Mouse (Mus musculus): Measurements from ENCODE around the gene Tcl1b3. TPM values are rescaled to one million over a fixed set of nuclear protein-coding genes. Genes with fewer than 3 reads are reported as not detected.
"Not testable (repeated sequence)": the region's sequence is repeated elsewhere in the genome, so short reads cannot be mapped to it uniquely, and the experiment has no call there.

The Tcl1b3 gene
- total RNA-seq (2018; cell fraction: chromatin; rRNA removed): not detected
- not detected for total RNA-seq (2018; cell fraction: cytosol; rRNA removed)
- not detected for total RNA-seq (2018; cell fraction: nucleus; rRNA removed)
- not detected in 3 replicates for polyA plus RNA-seq (2018)

DNA sequence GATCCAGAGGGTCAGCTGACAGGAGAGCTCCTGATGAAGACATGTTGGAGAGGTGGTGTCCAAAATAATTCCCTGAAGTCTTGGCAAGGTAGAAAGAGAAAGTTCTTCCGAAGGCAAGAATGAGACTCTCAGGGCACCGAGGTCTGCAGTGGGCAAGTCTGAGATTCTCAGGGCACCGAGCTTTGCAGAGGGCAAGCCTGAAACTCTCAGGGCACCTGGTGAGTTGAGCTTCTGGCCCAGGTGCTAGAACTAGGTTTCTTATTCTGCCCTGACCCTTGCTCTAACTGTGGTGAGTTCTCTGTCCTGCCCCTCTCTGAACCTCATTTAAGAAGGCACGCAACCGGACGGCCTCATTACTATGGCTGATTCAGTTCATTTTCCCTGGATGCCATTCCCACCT, at the start of gene Tcl1b3:
Gene Tcl1b3 (plus strand): TSS at position 301 of the 400 bp plus-strand sequence.
- not testable (repeated sequence) for H3K27ac ChIP-seq; H3K36me3 ChIP-seq (ENCODE audit: inconsistent target); H3K4me3 ChIP-seq (ENCODE audit: inconsistent target); H3K79me2 ChIP-seq (ENCODE audit: inconsistent target)
- 96% methylated on average over 6 of the region's 6 CpGs for WGBS (ENCODE audit: missing documents)

GRCm38 (mm10) chr12:105143096-105143495, 47.7 kb upstream of the Tcl1b3 start:
- Histone ChIP-seq H3K79me2 (ENCODE audit: inconsistent target) (no peaks in the 10 kb centered on the region), H3K4me3 (ENCODE audit: inconsistent target) (no peak overlapping the region), H3K27ac (no peak overlapping the region), H3K36me3 (ENCODE audit: inconsistent target) (no peaks in the 10 kb centered on the region)
- 90% methylated on average over 2 of the region's 3 CpGs for whole genome bisulfite sequencing (ENCODE audit: missing documents)

- H3K79me2 ChIP-seq (ENCODE audit: inconsistent target); H3K36me3 ChIP-seq (ENCODE audit: inconsistent target); H3K4me3 ChIP-seq (ENCODE audit: inconsistent target); H3K27ac ChIP-seq: not testable (repeated sequence)
- WGBS (ENCODE audit: missing documents): 50% methylated on average over 1 of the region's 1 CpGs
Measured at GRCm38 (mm10) chr12:105144928-105145327, 45.9 kb upstream of the Tcl1b3 start.

- WGBS (ENCODE audit: missing documents): 65% methylated on average over 3 of the region's 3 CpGs
- H3K4me3 ChIP-seq (ENCODE audit: inconsistent target): no peak within 1 kb of the TSS
- H3K36me3 ChIP-seq (ENCODE audit: inconsistent target): no peaks in the 10 kb centered on the region
- no peaks in the 10 kb centered on the region for H3K79me2 ChIP-seq (ENCODE audit: inconsistent target)
- no peak within 1 kb of the TSS for H3K27ac ChIP-seq
Measured at GRCm38 (mm10) chr12:105145714-105146113, 45.1 kb upstream of the Tcl1b3 start, which contains the start of gene Tcl1b2. Gene Tcl1b2, plus strand, starts transcription at chr12:105146014.

DNA sequence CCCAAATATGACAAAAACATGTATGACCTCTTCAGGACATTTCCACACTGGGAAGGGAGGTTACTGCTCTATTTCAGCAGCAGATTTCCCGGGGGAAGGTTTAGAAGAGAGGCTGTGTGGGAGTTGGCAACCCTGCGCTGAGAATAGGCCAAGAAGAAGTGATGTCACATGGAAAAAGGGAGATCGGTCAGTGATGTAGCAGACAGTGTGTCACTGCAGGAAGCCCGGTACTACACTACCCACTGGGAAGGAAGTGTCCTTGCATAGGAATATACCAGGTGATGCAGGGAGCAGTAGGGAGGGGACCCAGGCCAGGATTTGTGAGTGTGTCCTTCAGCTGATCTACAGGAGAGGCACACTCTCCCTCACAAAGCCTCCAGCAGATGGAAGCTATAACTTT, 35.6 kb upstream of the Tcl1b3 start:
- not testable (repeated sequence) for H3K27ac ChIP-seq; H3K79me2 ChIP-seq (ENCODE audit: inconsistent target); H3K4me3 ChIP-seq (ENCODE audit: inconsistent target); H3K36me3 ChIP-seq (ENCODE audit: inconsistent target)
- 56% methylated on average over 4 of the region's 4 CpGs for WGBS (ENCODE audit: missing documents)

DNA sequence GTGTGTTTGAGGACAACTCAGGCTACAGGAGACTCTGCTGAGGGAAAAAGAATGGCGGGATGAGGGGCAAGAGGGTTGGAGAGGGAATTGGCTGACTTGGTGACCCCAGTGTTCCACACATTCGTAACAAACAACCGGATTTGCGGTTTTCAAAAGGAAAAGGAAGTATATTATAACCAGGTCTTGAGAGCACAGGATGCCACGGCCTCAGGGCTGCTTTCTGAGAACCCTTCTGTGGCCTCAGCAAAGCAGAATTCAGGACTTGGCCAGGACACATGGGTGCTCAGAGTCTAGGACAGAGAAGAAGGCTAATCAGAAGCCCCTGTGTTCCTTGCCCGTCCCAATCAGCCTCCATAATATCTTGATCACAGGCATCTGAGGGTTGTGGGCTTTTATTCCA, 32.0 kb upstream of the Tcl1b3 start:
- Histone ChIP-seq H3K36me3 (ENCODE audit: inconsistent target) (no peaks in the 10 kb centered on the region), H3K27ac (no peak overlapping the region), H3K79me2 (ENCODE audit: inconsistent target) (no peaks in the 10 kb centered on the region), H3K4me3 (ENCODE audit: inconsistent target) (no peak overlapping the region)
- 7% methylated on average over 6 of the region's 6 CpGs for WGBS (ENCODE audit: missing documents)

DNA sequence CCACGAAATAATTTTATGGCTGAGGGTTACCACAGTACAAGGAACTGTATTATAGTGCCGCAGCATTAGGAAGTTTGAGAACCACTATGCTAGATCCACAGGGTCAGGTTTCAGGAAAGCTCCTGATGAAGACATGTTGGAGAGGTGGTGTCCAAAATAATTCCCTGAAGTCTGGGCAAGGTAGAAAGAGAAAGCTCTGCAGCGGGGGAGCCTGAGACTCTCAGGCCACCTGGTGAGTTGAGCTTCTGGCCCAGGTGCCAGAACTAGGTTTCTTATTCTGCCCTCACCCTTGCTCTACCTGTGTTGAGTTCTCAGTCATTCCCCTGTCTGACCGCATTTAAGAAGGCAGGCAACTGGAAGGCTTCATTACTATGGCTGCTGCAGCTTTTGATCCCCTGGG, 31.5 kb upstream of the Tcl1b3 start, which contains the start of gene Tcl1b1:
Gene Tcl1b1 (plus strand): TSS at position 301 of the 400 bp plus-strand sequence.
- Histone ChIP-seq H3K27ac (no peak within 1 kb of the TSS), H3K79me2 (ENCODE audit: inconsistent target) (no peaks in the 10 kb centered on the region), H3K36me3 (ENCODE audit: inconsistent target) (no peaks in the 10 kb centered on the region), H3K4me3 (ENCODE audit: inconsistent target) (no peak within 1 kb of the TSS)
- 57% methylated on average over 4 of the region's 4 CpGs for WGBS (ENCODE audit: missing documents)

GRCm38 (mm10) chr12:105166734-105167133, 24.1 kb upstream of the Tcl1b3 start:
- WGBS (ENCODE audit: missing documents): 15% methylated on average over 3 of the region's 3 CpGs
- no peaks in the 10 kb centered on the region for H3K79me2 ChIP-seq (ENCODE audit: inconsistent target)
- no peak overlapping the region for H3K4me3 ChIP-seq (ENCODE audit: inconsistent target)
- no peak overlapping the region for H3K27ac ChIP-seq
- no peaks in the 10 kb centered on the region for H3K36me3 ChIP-seq (ENCODE audit: inconsistent target)

- Histone ChIP-seq H3K4me3 (ENCODE audit: inconsistent target) (no peak overlapping the region), H3K27ac (no peak overlapping the region), H3K79me2 (ENCODE audit: inconsistent target) (no peaks in the 10 kb centered on the region), H3K36me3 (ENCODE audit: inconsistent target) (no peaks in the 10 kb centered on the region)
- WGBS (ENCODE audit: missing documents): 94% methylated on average over 2 of the region's 2 CpGs
Measured at GRCm38 (mm10) chr12:105173366-105173765, 17.5 kb upstream of the Tcl1b3 start.

DNA sequence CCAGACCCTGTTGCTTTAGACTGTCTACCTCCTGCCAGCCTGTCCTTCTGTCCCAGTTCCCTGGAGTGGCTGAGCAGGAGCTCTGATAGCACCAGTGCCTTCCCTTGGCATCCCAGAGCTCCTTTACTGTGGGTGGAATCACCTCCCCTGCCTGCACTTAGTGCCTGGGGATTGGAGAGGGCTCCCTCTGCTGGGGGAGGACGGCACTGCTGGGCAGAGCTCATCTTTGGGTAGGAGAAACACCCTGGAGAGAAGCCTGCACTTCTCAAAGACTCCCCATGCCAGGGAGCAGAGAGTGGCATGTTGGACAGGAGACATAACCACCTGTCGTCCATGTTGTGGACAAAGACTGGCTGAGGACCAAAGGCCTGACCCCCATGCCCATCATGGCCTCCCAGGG, 16.5 kb upstream of the Tcl1b3 start:
- not testable (repeated sequence) for H3K36me3 ChIP-seq (ENCODE audit: inconsistent target); H3K4me3 ChIP-seq (ENCODE audit: inconsistent target); H3K79me2 ChIP-seq (ENCODE audit: inconsistent target); H3K27ac ChIP-seq
- 18% methylated on average over 2 of the region's 2 CpGs for WGBS (ENCODE audit: missing documents)

GRCm38 (mm10) chr12:105176044-105176443, 14.8 kb upstream of the Tcl1b3 start, which contains the start of gene Tcl1b5:
Gene Tcl1b5, plus strand, starts transcription at chr12:105176344.
- 79% methylated on average over 3 of the region's 3 CpGs for WGBS (ENCODE audit: missing documents)
- H3K79me2 ChIP-seq (ENCODE audit: inconsistent target); H3K4me3 ChIP-seq (ENCODE audit: inconsistent target); H3K36me3 ChIP-seq (ENCODE audit: inconsistent target); H3K27ac ChIP-seq: not testable (repeated sequence)

- not testable (repeated sequence) for H3K36me3 ChIP-seq (ENCODE audit: inconsistent target); H3K4me3 ChIP-seq (ENCODE audit: inconsistent target); H3K27ac ChIP-seq; H3K79me2 ChIP-seq (ENCODE audit: inconsistent target)
- WGBS (ENCODE audit: missing documents): 7% methylated on average over 3 of the region's 4 CpGs
Measured at GRCm38 (mm10) chr12:105181040-105181644, 9.7 kb upstream of the Tcl1b3 start.

- H3K27ac ChIP-seq; H3K79me2 ChIP-seq (ENCODE audit: inconsistent target); H3K4me3 ChIP-seq (ENCODE audit: inconsistent target); H3K36me3 ChIP-seq (ENCODE audit: inconsistent target): not testable (repeated sequence)
- 36% methylated on average over 2 of the region's 2 CpGs for WGBS (ENCODE audit: missing documents)
Measured at GRCm38 (mm10) chr12:105188980-105189379, 1.9 kb upstream of the Tcl1b3 start.

DNA sequence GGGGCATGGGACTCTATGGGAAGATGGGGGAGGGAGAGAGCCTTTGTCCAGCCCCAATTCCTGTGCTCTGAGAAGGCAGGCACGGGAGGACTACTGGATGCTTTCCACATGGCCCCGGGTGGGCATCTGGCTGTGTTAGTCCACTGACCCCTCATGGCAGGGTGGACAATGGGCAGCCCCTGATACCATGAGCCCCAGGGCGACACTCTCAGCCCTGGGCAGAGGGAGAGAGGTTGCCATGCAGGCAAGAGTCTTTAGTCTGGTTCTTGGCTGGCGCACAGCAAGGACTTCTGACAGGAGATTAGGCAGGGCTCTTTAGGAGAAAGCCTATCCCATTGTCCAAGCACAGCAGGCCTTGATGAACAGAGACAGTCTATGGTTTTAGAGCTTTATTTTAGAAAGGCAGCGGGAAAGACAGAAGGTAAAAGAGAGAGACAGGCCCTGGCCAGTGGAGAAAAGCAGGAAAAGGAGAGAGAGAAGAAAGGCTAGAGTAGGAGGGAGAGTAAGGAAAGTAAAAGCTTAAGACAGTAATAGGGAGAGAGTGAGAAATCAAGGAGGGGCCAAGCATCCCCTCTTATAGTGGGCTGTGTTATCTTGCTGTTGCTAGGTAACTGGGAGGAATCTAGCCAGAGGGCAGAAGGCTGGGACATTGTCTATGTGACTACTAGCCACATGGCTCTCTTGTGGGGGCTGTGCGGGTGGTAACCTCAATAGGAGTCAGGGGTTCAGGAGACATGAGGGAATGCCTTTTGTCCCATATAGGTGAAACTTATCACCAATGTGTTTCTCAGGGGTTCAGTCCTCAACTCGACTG, 9.0 kb downstream of the Tcl1b3 start:
- WGBS (ENCODE audit: missing documents): 85% methylated on average over 7 of the region's 7 CpGs
- not testable (repeated sequence) for H3K79me2 ChIP-seq (ENCODE audit: inconsistent target); H3K4me3 ChIP-seq (ENCODE audit: inconsistent target); H3K27ac ChIP-seq; H3K36me3 ChIP-seq (ENCODE audit: inconsistent target)

DNA sequence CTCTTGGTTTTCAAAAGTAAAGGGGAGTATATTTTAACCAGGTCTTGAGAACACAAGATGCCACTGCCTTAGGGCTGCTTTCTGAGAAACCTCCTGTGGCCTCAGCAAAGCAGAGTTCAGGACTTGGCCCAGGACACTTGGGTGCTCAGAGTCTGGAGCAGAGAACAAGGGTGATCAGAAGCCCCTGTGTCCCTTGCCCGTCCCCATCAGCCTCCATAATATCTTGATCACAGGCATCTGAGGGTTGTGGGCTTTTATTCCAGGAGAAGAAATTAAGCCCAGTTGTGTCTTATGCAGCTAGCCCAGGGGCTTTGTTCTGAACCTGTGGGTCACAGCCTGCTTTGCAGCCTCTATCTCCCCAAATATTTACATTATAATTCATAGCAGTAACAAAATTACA, 10.8 kb downstream of the Tcl1b3 start, which contains the start of gene Tcl1b4:
Gene Tcl1b4 (plus strand): TSS at position 301 of the 400 bp plus-strand sequence.
- H3K36me3 ChIP-seq (ENCODE audit: inconsistent target); H3K79me2 ChIP-seq (ENCODE audit: inconsistent target); H3K4me3 ChIP-seq (ENCODE audit: inconsistent target); H3K27ac ChIP-seq: not testable (repeated sequence)
- WGBS (ENCODE audit: missing documents): 100% methylated on average over 1 of the region's 1 CpGs
